Mouse (Mus musculus): ENCODE measurements around the gene Zfp800.

Zfp800 gene

DNA sequence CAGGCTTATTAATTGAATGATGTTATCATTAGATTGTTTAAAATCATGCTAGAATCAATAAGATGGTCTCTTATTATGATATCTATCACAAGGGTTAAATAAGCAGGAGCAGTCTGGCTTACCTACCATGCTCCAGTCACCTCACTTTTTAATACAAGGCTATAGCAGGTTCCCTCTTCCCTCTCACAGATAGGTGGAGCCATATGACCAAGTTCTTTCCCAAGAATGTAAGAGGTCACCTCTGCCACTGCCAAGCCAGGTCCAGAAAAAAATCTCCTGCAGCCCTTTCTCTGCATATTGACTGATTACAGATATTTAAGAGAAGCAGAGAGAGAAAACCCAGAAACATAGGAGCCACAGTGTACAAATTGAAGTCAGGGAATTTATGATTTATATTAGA, 88.1 kb downstream of the Zfp800 start:
- no peak for DNase-seq (ENCODE audit: low spot score)

DNA sequence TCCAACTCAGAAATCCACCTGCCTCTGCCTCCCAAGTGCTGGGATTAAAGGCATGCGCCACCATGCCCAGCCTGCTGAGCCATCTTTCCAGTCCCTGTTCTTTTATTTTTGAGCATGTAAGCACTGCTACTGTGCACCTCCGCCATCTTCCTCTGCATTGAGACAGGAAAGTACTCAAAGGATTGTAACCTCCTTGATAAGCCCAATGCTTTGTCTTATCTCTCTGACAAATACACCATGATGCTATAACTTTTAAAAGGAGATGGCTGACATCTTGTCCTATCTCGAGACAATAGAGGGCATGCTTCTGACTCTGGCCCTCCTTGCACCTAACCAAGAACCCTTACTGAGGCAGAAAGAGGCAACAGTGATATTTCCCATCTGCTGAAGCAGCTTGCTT, 88.9 kb downstream of the Zfp800 start:
- no peak for DNase-seq (ENCODE audit: low spot score)

DNA sequence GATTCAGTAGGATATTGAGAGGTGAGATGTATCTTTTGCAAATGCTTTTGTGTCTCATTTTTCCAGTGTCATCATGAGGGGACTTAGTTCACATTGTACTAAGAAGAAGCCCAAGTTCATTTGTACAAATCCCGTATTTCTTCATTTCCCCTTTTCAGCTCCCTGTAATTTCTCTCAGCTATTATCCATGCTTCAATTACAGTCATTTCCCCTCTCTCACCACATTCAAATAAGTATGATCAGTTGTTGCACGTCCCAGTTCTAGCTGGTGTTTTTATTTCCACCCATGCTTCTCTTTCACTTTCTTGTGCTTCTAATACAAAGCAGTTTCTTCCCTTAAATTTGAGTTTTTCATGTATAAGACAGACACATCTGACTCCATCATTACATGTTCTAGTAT, 91.1 kb downstream of the Zfp800 start:
- no peak for DNase-seq (ENCODE audit: low spot score)

DNA sequence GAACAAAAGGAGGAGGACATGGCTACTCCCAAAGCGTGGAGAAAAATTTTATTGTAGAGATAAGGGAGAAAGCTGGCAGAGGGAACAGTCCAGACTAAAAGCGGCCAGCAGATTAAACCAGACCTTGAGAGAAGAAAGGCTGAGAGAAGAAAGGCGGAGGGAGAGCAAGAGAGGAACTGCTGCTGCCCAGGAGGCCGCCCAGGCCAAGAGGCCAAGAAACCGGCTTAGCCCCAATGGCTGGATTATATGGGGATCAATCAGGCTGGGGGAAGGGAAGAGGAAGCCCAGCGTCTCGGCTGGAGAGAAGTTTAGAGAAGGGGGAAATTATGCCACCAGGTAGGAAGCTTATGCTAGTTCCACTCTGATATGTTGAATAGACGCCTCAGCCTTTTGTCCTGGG, 101.5 kb downstream of the Zfp800 start:
- no peak for DNase-seq (ENCODE audit: low spot score)

DNA sequence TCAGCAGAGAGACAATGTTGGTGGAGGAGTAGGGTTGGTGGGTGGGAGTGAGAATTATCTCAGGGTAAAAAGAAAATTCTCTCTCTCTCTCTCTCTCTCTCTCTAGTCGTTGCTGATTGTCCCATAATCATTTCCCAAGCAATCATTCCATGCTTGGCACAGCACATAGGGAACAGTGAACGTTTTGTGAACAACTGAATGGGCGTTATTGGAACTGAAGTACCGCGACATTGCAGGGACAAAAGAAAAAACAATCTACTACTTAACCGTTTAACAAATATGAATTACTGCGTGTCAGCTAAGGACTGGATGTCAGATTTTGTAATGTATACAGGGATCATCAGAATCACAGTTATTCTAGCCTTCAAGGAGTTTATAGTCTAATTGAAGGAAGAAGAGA, 102.2 kb downstream of the Zfp800 start:
- no peak for DNase-seq (ENCODE audit: low spot score)

- no peak for DNase-seq (ENCODE audit: low spot score)
These were observed 105.0 kb downstream of the Zfp800 start for GRCm38 (mm10) chr6:28292810-28293209.

DNA sequence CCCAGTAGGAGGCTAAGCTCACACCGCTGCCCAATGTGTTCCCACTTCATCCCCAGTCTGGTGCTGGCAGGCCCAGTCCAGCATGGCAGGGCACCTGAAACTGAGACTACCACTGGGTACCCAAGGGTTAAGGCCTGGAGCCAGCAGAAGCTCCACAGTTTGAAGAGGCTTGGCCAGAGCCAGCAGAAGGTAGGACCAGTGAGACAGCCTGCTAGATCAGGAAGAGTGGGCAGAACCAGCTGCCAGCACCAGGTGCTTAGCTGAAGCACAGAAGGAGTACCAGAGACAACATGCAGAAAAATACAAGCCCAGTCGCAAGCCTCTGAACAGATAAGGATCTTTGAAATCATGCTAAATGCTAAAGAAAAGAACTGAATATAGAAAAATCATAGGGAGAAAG, 117.9 kb downstream of the Zfp800 start:
- DNase-seq (ENCODE audit: low spot score), result no peak

DNA sequence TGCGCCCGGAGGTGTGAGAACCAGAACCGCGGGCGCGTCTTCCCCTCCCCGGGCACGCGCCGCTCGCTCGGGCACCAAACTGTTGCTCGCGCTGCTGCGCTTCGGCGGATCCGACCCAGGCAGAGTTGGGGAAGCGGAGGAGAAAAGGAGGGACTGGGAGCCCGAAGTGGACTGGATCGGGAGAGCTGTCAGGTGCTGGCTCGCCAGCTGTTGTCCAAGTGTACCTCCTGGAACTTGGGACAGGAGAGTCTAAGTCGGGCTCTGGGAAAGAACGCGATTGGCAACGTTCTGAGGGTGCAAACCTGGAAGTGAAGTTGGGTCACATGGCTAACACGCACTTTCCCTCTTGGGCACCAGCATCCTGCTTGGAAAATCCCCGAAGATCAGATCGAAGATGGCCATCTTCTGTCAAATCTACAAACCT, 135.6 kb downstream of the Zfp800 start:
- no peak for DNase-seq (ENCODE audit: low spot score)

DNA sequence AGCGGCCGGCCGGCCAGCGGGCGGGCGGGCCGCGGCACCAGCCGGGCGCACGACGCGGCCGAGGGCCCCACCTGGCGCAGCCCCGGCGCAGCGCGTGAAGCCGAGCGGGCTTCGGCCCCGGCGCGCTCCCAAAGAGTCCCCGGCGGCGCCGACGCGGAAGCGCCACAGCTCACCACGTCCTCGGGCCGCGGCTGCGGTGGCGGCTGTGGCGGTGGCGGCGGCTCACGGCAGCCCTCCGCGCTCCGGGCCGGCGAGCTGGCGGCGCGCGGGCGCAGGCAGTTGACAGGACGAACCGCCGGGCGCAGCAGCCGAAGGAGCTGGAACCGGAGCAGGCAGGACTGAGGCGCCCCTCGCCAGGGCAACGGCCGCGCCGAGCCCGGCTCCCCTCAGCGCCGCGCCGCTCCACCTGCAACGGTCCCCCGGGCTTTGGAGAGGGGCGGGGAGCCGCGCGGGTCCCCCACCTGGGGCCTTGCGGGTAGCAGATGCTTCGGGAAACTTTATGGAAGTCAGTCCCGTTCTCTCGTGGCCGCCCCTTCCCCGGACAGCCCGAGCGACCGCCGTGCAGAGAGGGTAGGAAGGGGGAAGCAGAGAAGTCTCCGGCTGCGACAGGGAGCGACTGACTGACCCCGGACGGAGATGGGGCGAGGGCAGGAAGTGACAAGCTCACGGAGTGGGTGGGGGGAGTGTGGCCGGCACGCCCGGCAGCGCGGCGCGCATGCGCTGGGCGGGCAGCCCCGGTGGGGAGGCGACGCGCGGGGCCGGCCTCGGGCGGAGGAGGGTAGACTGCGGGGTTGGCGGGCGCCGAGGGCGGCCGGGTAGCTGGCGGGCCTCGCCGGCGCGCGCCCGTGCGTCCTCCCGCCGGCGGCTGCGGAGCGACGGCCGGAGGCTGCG, 136.3 kb downstream of the Zfp800 start:
- DNase-seq (ENCODE audit: low spot score), result peak; percentile 84

DNA sequence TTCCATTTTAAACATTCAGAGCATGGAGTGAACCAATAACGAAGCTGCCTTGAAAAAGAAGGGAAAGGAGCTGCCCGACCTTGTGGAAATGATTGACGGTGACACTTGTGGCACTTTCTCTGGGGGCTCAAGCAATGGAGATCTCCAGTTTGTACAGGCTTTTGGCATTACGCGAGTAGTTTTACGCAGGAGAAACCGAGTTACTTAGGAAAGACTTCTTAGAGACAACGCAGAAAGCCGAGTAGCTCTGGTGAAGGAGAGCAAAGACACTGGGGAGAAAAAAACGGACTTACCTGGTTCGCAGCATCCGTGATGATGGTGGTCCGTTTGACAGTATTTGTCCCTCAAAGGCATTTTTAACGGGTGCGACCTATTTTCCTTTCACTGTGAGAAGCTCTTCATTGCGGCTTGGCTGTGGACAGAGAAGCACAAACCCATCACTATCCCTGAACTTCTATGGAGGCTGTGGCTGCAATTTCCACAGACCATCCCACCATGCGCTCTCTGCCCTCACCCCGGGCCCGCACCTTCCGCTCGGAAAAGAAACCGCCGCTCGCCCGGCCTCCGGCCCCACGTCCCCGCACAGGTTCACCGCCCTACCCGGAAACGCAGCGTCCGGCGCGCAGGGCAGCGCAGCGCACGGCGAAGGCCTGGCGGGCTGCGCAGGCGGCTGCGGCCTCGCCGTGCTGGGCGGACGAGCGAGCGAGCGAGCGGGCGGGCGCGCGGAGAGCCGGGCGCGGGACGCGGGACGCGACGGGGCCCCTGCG, 137.2 kb downstream of the Zfp800 start:
- DNase-seq (ENCODE audit: low spot score), result peak; percentile 40

DNA sequence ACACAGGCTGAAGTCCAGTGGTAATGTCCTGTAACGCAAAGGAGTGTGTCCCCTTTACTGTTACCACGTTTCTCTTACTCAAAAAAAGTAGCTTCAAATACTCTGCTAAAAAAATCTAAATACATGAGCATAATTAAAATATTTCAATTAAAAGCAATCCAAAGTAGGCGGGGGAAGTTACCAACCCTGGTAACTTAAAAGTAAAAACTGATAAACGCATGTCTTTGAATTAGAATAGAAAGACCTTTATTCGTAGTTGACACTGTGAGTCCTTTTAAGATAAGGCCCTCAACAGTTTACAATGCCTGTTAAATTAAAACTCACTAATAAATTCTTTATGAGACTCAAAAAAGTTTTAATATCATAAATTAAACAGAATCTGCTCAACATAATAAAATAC, 138.1 kb downstream of the Zfp800 start:
- no peak for DNase-seq (ENCODE audit: low spot score)

GRCm38 (mm10) chr6:28258440-28258839, 139.4 kb downstream of the Zfp800 start:
- no peak for DNase-seq (ENCODE audit: low spot score)

- DNase-seq (ENCODE audit: low spot score), result no peak
These were observed 140.0 kb downstream of the Zfp800 start for GRCm38 (mm10) chr6:28257772-28258171.

DNA sequence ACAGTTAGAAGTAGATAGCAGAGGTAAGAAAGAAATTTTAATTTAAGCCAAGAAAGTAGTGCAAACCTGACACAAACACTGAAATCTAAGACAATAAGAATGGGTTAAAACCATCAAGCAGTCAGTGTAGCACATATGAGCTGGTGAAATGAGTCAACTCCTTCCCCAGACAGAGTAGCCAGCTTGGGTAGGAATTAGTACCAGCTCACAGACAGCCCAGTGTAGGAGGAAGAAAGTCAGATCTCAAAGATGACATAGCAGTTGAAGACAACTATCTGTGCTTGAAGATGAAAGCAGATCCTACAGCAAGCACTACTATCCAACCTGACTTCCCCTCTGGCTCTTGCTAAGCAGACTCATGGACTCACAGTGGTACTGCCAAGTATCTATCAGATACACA, 145.0 kb downstream of the Zfp800 start:
- no peak for DNase-seq (ENCODE audit: low spot score)

DNA sequence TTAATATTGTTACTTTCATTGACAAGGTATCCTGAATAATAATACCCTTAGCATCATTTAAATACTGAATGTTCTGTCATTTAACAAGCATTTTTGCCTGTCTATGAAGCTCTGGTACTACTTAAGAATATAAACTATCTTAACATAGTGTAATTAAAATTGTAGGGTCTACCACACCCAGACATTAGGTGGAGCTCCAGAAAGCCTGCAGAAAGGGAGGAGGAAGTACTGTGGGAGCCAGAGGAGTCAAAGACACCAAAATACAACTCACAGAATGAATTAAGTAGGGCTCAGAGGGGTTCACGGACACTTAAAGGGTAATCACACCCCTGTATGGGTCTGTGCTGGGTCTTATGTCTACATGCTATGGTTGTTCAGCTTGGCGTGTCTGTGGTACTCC, 149.6 kb downstream of the Zfp800 start:
- DNase-seq (ENCODE audit: low spot score), result no peak

DNA sequence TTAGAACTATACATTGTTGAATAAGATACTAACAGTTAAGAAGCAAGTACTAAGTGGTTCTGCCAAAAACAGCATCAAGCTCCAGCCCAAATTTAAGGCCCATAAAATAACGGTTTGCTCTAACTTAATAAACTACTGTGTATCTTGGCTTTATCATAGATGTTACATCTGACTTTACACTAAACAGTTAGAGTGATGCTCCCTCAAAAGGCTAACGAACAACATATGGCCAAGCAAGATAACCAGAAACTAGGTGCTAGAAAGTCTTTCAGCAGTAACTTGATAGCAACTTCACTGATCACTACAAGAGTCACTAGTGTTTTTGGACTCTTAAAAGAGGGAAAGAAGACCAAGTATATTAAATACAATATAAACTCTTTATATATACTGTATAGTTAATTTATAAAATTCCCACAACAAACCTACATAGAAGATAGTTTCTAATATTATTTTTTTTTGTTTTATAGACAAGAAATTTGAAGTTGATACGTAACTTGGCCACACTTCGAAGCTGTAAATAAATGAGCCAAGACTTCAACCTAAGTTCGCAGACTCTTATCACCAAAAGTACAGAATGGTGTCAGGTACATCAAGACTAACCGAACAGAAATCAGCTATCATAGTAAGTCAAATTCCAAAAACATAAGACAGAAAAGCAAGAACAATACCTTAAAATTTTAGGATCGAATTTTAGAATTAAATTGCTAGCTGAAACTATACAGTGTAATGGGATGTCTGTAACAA, 165.0 kb downstream of the Zfp800 start:
- no peak for DNase-seq (ENCODE audit: low spot score)

GRCm38 (mm10) chr6:28228085-28228484, 169.7 kb downstream of the Zfp800 start:
- DNase-seq (ENCODE audit: low spot score), result no peak

DNA sequence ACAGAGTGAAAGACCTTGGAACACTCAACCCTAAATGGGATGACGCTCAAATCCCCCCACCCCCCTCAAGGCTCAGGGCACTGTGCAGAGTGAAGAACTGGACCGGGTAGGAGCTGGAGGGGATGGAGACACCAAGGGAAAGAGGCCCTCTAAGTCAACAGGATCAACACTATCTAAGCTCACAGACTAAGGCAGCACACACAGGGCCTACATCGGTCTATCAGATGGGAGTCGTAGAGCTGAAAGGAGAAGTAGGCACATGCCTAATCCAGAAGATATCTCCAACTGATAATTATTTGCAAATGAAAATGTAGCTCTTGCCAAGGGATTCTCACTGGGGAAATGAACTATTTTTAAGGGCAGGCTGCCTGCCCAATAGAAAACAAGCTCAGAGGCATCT, 176.8 kb downstream of the Zfp800 start:
- DNase-seq (ENCODE audit: low spot score), result no peak

GRCm38 (mm10) chr6:28218386-28218785, 179.4 kb downstream of the Zfp800 start:
- DNase-seq (ENCODE audit: low spot score), result no peak

DNA sequence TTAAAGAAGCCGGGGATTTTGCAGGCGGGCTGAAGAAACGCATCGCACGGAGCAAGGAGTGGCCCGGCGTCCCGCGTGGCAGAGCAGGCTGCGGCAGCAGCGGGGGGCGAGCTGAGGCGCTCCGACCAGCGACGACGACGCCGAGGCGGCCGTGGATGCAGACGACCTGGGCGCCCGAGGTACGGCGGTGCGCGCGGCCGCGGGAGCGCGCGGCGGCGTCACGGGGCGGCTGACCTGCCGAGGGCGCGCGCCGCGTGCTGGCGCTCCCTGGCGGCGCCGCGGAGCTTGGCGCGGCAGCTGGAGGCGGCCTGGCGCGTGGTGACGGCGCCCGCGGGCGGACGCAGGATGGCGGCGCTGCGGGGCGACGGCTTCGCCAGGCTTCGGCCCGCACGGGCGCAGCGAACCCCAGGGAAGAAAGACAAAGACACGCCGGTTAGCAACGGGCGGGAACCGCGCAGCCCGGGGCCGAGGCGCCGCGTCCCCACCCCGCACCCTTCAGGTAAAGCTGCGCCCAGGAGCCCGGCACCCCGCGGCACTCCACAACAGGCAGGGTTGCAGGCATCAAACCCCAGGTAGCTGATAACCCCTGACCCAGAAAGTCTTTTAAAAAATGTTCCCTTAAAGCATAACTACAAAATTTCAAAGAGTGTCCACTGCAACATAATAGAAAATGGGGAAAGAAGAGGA, 182.4 kb downstream of the Zfp800 start:
- DNase-seq (ENCODE audit: low spot score), result peak; percentile 72

- no peak for DNase-seq (ENCODE audit: low spot score)
These were observed 183.0 kb downstream of the Zfp800 start for GRCm38 (mm10) chr6:28214658-28215267.

DNA sequence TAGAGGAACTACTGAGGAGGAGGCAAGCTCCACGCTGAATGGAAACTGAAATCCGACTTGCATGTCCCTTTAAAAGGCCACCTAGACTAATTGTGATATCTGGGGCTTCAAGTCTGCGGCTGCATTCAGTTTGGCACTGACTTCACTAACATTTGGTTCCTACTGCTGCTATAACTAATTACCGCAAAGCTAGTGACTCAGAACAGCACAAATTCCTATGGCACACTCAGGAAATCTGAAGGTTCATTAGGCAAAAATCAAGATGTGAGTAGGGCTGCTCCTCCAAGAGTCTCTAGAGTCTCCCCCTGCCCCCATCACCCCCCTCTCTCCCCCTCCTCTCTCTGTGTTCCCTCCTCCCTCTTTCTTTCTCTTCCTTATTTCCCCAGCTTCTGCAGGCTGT, 194.4 kb downstream of the Zfp800 start:
- DNase-seq (ENCODE audit: low spot score), result no peak

Data from spleen, adult 12 weeks (tissue).